Mouse (Mus musculus) forebrain, embryonic 11.5 days (tissue): ENCODE data around the gene Usp19. TPM values are rescaled to one million over a fixed set of nuclear protein-coding genes. Genes with fewer than 3 reads are reported as not detected.

Experiments used
- ATAC-seq: fragments of 200-750 bp; cut with Nextera tagmentation; replicated peaks from 2 replicates; pipeline ENCODE4 v1.8.0; 2017; ENCODE audit warnings: moderate TSS enrichment; ENCODE audit not compliant: low FRiP score
- DNase-seq: peaks from one replicate; pipeline ENCODE4 v3.0.0-alpha.2; 2017; ENCODE audit warnings: low spot score
- H3K27ac ChIP-seq: fragments of 300-500 bp; sonication (generic); 2 replicates; pipeline ENCODE4 v1.5.1; 2014; ENCODE audit warnings: low read depth, low read length
- H3K27me3 ChIP-seq: fragments of 300-500 bp; sonication (generic); 2 replicates; pipeline ENCODE4 v1.6.1; 2014; ENCODE audit warnings: mild to moderate bottlenecking, low read length, mixed read lengths; ENCODE audit not compliant: control insufficient read depth, insufficient read depth
- H3K36me3 ChIP-seq: fragments of 300-500 bp; sonication (generic); 2 replicates; pipeline ENCODE4 v1.6.1; 2014; ENCODE audit warnings: mild to moderate bottlenecking, low read length, moderate library complexity, mixed read lengths; ENCODE audit not compliant: control insufficient read depth, insufficient read depth
- H3K4me1 ChIP-seq: fragments of 300-500 bp; sonication (generic); replicated peaks from 2 replicates; pipeline ENCODE4 v1.6.1; 2014; ENCODE audit warnings: low read length, mixed read lengths; ENCODE audit not compliant: control insufficient read depth, insufficient read depth
- H3K4me2 ChIP-seq: fragments of 300-500 bp; sonication (generic); 2 replicates; pipeline ENCODE4 v1.6.1; 2014; ENCODE audit warnings: low read depth, mild to moderate bottlenecking, low read length, moderate library complexity, mixed read lengths; ENCODE audit not compliant: severe bottlenecking
- H3K4me3 ChIP-seq: fragments of 300-500 bp; sonication (generic); 2 replicates; pipeline ENCODE4 v1.5.1; 2014; ENCODE audit warnings: low read depth, low read length
- H3K9ac ChIP-seq: fragments of 300-500 bp; sonication (generic); 2 replicates; pipeline ENCODE4 v1.6.1; 2014; ENCODE audit warnings: low read length
- H3K9me3 ChIP-seq: fragments of 300-500 bp; sonication (generic); 2 replicates; pipeline ENCODE4 v1.6.1; 2016; ENCODE audit warnings: low read length, mixed read lengths; ENCODE audit not compliant: control insufficient read depth
- WGBS: fragments of 180-500 bp; shearing (Covaris S2); extraction: QIAGEN DNeasy Blood & Tissue Kit; methylation state at CpG from one replicate; pipeline ENCODE4 v1.1.7; 2014; 5-methylcytosine and 5-hydroxymethylcytosine counted together
- polyA plus RNA-seq: library from polyadenylated mRNA; unstranded; fragments of >200 nt; fragmentation: Nextera tagmentation; extraction: Ambion mirVana; gene quantifications from 2 replicates; pipeline ENCODE4 v1.2.1, GENCODE M21; 2014

The Usp19 gene
- polyA plus RNA-seq, 1 experiment from 2014 or later: 90.0 TPM

- Histone ChIP-seq H3K4me3 (no peak overlapping the region), H3K27ac (no peak overlapping the region), H3K4me1 (peaks cover 11% of the 10 kb centered on the region), H3K9ac (no peak overlapping the region), H3K27me3 (no peaks in the 10 kb centered on the region), H3K4me2 (no peak overlapping the region), H3K9me3 (no peaks in the 10 kb centered on the region), H3K36me3 (peaks cover 45% of the 10 kb centered on the region)
- ATAC-seq (no peak), DNase-seq (no peak)
- WGBS: 88% methylated on average over 10 of the region's 10 CpGs
Measured at GRCm38 (mm10) chr9:108494905-108495304, 4.5 kb downstream of the Usp19 start.

GRCm38 (mm10) chr9:108499231-108499630, 8.8 kb downstream of the Usp19 start:
- Histone ChIP-seq H3K9ac (no peak overlapping the region), H3K4me2 (no peak overlapping the region), H3K27me3 (no peaks in the 10 kb centered on the region), H3K36me3 (peaks cover 42% of the 10 kb centered on the region), H3K4me1 (no peaks in the 10 kb centered on the region), H3K9me3 (no peaks in the 10 kb centered on the region), H3K27ac (no peak overlapping the region), H3K4me3 (no peak overlapping the region)
- WGBS: 97% methylated on average over 7 of the region's 7 CpGs
- ATAC-seq (no peak), DNase-seq (peak; percentile 48)

GRCm38 (mm10) chr9:108499943-108500342, 9.5 kb downstream of the Usp19 start:
- H3K4me1 ChIP-seq: no peaks in the 10 kb centered on the region
- H3K36me3 ChIP-seq: peaks cover 38% of the 10 kb centered on the region
- peak; percentile 35 for DNase-seq
- no peaks in the 10 kb centered on the region for H3K27me3 ChIP-seq
- no peak overlapping the region for H3K4me2 ChIP-seq
- 95% methylated on average over 15 of the region's 15 CpGs for WGBS
- no peak overlapping the region for H3K9ac ChIP-seq
- no peak overlapping the region for H3K4me3 ChIP-seq
- no peak for ATAC-seq
- no peak overlapping the region for H3K27ac ChIP-seq
- no peaks in the 10 kb centered on the region for H3K9me3 ChIP-seq

GRCm38 (mm10) chr9:108506901-108507300, 16.5 kb downstream of the Usp19 start:
- ATAC-seq (no peak), DNase-seq (no peak)
- Histone ChIP-seq H3K36me3 (peaks cover 3% of the 10 kb centered on the region; the same call in 1 of the 2 replicates), H3K4me3 (no peak overlapping the region), H3K9me3 (no peaks in the 10 kb centered on the region), H3K9ac (no peak overlapping the region), H3K27ac (no peak overlapping the region), H3K4me1 (peaks cover 5% of the 10 kb centered on the region; the same call in 1 of the 2 replicates), H3K27me3 (no peaks in the 10 kb centered on the region), H3K4me2 (peak overlapping the region; percentile 87; the same call in 1 of the 2 replicates)
- 87% methylated on average over 7 of the region's 7 CpGs for WGBS

- H3K9ac ChIP-seq: peak within 1 kb of the TSS; percentile 80
- peaks cover 6% of the 10 kb centered on the region; the same call in 1 of the 2 replicates for H3K36me3 ChIP-seq
- no peaks in the 10 kb centered on the region for H3K27me3 ChIP-seq
- H3K9me3 ChIP-seq: no peaks in the 10 kb centered on the region
- DNase-seq (peak; percentile 96), ATAC-seq (peak; percentile 97)
- peak within 1 kb of the TSS; percentile 69 for H3K4me3 ChIP-seq
- H3K27ac ChIP-seq: peak within 1 kb of the TSS; percentile 57; the same call in 1 of the 2 replicates
- under 1% methylated on average over 37 of the region's 37 CpGs for WGBS
- peaks cover 5% of the 10 kb centered on the region; the same call in 1 of the 2 replicates for H3K4me1 ChIP-seq
- peak within 1 kb of the TSS; percentile 87 for H3K4me2 ChIP-seq
Measured at GRCm38 (mm10) chr9:108507619-108508434, 17.4 kb downstream of the Usp19 start, which contains the start of gene Qars. Gene Qars (plus strand): TSS chr9:108507706.

- Histone ChIP-seq H3K9ac (peak overlapping the region; percentile 80; the same call in 1 of the 2 replicates), H3K4me2 (peak overlapping the region; percentile 87), H3K36me3 (peaks cover 11% of the 10 kb centered on the region), H3K27me3 (no peaks in the 10 kb centered on the region), H3K4me1 (peaks cover 5% of the 10 kb centered on the region; the same call in 1 of the 2 replicates), H3K4me3 (peak overlapping the region; percentile 69), H3K9me3 (no peaks in the 10 kb centered on the region), H3K27ac (no peak overlapping the region)
- 87% methylated on average over 7 of the region's 7 CpGs for WGBS
- ATAC-seq (no peak), DNase-seq (no peak)
Measured at GRCm38 (mm10) chr9:108508776-108509175, 18.4 kb downstream of the Usp19 start.

- H3K27ac ChIP-seq: peak within 1 kb of the TSS; percentile 99
- no peaks in the 10 kb centered on the region for H3K9me3 ChIP-seq
- H3K4me3 ChIP-seq: peak within 1 kb of the TSS; percentile 88
- H3K4me1 ChIP-seq: peaks cover 5% of the 10 kb centered on the region; the same call in 1 of the 2 replicates
- peak within 1 kb of the TSS; percentile 89 for H3K4me2 ChIP-seq
- 1% methylated on average over 46 of the region's 55 CpGs for WGBS
- peak; percentile 98 for DNase-seq
- H3K36me3 ChIP-seq: peaks cover 11% of the 10 kb centered on the region
- peak within 1 kb of the TSS; percentile 98 for H3K9ac ChIP-seq
- peak; percentile 96 for ATAC-seq
- H3K27me3 ChIP-seq: no peaks in the 10 kb centered on the region
Measured at GRCm38 (mm10) chr9:108516380-108517251, 26.2 kb downstream of the Usp19 start, which contains the start of gene Qrich1. Gene Qrich1 (plus strand): TSS chr9:108516806.

- peaks cover 8% of the 10 kb centered on the region for H3K36me3 ChIP-seq
- H3K9ac ChIP-seq: peak overlapping the region; percentile 98
- under 1% methylated on average over 52 of the region's 95 CpGs for WGBS
- peak; percentile 82 for ATAC-seq
- peak overlapping the region; percentile 89 for H3K4me2 ChIP-seq
- H3K9me3 ChIP-seq: no peaks in the 10 kb centered on the region
- H3K27ac ChIP-seq: peak overlapping the region; percentile 99
- peaks cover 5% of the 10 kb centered on the region; the same call in 1 of the 2 replicates for H3K4me1 ChIP-seq
- no peaks in the 10 kb centered on the region for H3K27me3 ChIP-seq
- peak; percentile 91 for DNase-seq
- peak overlapping the region; percentile 88 for H3K4me3 ChIP-seq
Measured at GRCm38 (mm10) chr9:108517253-108517930, 27.0 kb downstream of the Usp19 start.
